ENCODE assay signal across 8 mouse cellular contexts in the genomic region with DNA sequence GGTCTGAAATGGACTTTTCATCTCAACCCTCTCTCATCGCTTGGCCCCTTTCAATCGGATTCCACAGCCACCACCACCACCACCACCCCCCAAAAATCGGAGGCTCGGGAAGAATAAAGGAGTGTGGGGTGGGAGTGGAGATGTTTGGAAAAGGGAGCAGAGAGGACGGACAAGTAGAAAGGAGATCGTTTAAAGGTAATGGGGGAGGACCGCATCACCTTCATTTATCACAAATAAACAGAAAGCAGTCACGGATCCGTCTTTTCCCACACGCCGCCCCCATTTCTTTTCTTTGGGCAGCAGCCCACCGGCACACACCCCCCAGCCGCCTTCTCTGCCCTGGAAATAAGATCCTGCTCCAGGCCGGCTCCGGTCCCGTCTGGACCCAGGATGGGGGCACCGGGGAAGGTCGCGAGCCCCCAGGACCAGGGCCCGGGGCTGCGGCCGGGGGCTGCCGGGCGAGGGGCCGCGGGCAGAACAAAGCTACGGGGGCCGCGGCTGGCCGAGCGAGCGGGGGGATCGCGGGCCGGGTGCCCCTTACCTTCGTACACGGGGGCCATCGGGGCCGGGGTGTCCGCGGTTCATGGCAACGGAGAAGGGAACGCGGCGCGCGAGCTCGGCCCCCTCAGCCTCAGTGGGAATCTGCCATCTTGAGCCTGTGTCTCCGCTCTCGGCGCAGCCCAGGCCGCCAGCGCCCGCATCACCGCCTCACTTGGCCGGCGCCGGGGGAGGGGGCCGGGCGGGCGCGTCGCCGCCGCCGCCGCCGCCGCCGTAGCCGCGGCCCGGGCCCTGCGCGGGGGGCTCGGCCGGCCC. TPM values are rescaled to one million over a fixed set of nuclear protein-coding genes. Genes with fewer than 3 reads are reported as not detected.
DNase-seq lines count a peak whose midpoint lies in the region; ATAC-seq and TF ChIP-seq lines count a peak whose summit lies in the region.

Tbxas1 (plus strand) TSS at position 147 of the 813 bp plus-strand sequence.

- peak within 1 kb of the TSS; percentile 94 for H3K27ac ChIP-seq in embryonic facial prominence, embryonic 12.5 days
- H3K27ac ChIP-seq in kidney, embryonic 16.5 days (ENCODE audit: low read length) = peak within 1 kb of the TSS; percentile 91
- peak within 1 kb of the TSS; percentile 94 for H3K27ac ChIP-seq in liver, embryonic 14.5 days
- H3K27ac ChIP-seq in neural tube, embryonic 11.5 days (ENCODE audit: low read depth, low read length) = peak within 1 kb of the TSS; percentile 92

- WGBS in embryonic facial prominence, embryonic 12.5 days = 1% methylated on average over 62 of the region's 77 CpGs
- under 1% methylated on average over 57 of the region's 77 CpGs for WGBS in kidney, embryonic 16.5 days
- WGBS in liver, embryonic 14.5 days (ENCODE audit: insufficient replicate concordance) = under 1% methylated on average over 74 of the region's 77 CpGs
- 2% methylated on average over 44 of the region's 77 CpGs for WGBS in neural tube, embryonic 11.5 days

- H3K9me3 ChIP-seq in embryonic facial prominence, embryonic 12.5 days = no peaks in the 10 kb centered on the region
- H3K9me3 ChIP-seq in kidney, embryonic 16.5 days (ENCODE audit: low read length) = no peaks in the 10 kb centered on the region
- H3K9me3 ChIP-seq in liver, embryonic 14.5 days (ENCODE audit: control insufficient read depth, low read length) = no peaks in the 10 kb centered on the region
- H3K9me3 ChIP-seq in neural tube, embryonic 11.5 days (ENCODE audit: control insufficient read depth, low read length) = no peaks in the 10 kb centered on the region

- peak within 1 kb of the TSS; percentile 99 for H3K4me3 ChIP-seq in embryonic facial prominence, embryonic 12.5 days
- H3K4me3 ChIP-seq in kidney, embryonic 16.5 days (ENCODE audit: low read length) = peak within 1 kb of the TSS; percentile 98
- peak within 1 kb of the TSS; percentile 86 to 94 for H3K4me3 ChIP-seq in liver, embryonic 14.5 days (ENCODE audit: insufficient read depth in 1 of 2, low read depth in 2 of 2, low read length in 2 of 2)
- peak within 1 kb of the TSS; percentile 100 for H3K4me3 ChIP-seq in neural tube, embryonic 11.5 days (ENCODE audit: low read depth, low read length)

- peaks cover 27% of the 10 kb centered on the region for H3K4me1 ChIP-seq in embryonic facial prominence, embryonic 12.5 days
- H3K4me1 ChIP-seq in kidney, embryonic 16.5 days (ENCODE audit: insufficient read depth, low read length) = peaks cover 29% of the 10 kb centered on the region
- H3K4me1 ChIP-seq in liver, embryonic 14.5 days (replicated peaks; ENCODE audit: control insufficient read depth in 2 of 2, insufficient read depth in 2 of 2, low read length in 1 of 2) = peaks cover 33 to 35% of the 10 kb centered on the region in 2 experiments
- peaks cover 28% of the 10 kb centered on the region for H3K4me1 ChIP-seq in neural tube, embryonic 11.5 days (ENCODE audit: control insufficient read depth, insufficient read depth, low read length)

- no peaks in the 10 kb centered on the region for H3K27me3 ChIP-seq in embryonic facial prominence, embryonic 12.5 days
- no peaks in the 10 kb centered on the region for H3K27me3 ChIP-seq in kidney, embryonic 16.5 days (ENCODE audit: insufficient read depth, low read length)
- no peaks in the 10 kb centered on the region; the same call in 1 of the 2 replicates for H3K27me3 ChIP-seq in liver, embryonic 14.5 days (ENCODE audit: control insufficient read depth, insufficient read depth, low read length)
- no peaks in the 10 kb centered on the region for H3K27me3 ChIP-seq in neural tube, embryonic 11.5 days (ENCODE audit: control insufficient read depth, insufficient read depth, low read length)

- peak within 1 kb of the TSS; percentile 98 for H3K9ac ChIP-seq in embryonic facial prominence, embryonic 12.5 days
- peak within 1 kb of the TSS; percentile 99 for H3K9ac ChIP-seq in kidney, embryonic 16.5 days (replicated peaks; ENCODE audit: low read length)
- peak within 1 kb of the TSS; percentile 100 for H3K9ac ChIP-seq in liver, embryonic 14.5 days (replicated peaks)
- peak within 1 kb of the TSS; percentile 100 for H3K9ac ChIP-seq in neural tube, embryonic 11.5 days (ENCODE audit: low read length)

- no peak for TF ChIP-seq EP300 in liver, embryonic 14.5 days (IDR thresholded peaks at IDR 0.05; ENCODE audit: low read depth)

- DNase-seq in A20 (ENCODE audit: low read depth, low spot score) = peak; percentile 51
- peak; percentile 67 for DNase-seq in adrenal gland, postnatal 10 days
- DNase-seq in heart, adult 9 months (ENCODE audit: low spot score in 2 of 2) = peak; percentile 31 to 49
- no peak for DNase-seq in liver, embryonic 14.5 days (ENCODE audit: low read depth in 3 of 3, low spot score in 3 of 3)
- DNase-seq in neural tube, embryonic 11.5 days (ENCODE audit: low spot score) = peak; percentile 61
- DNase-seq in testis, postnatal 10 days (ENCODE audit: low spot score) = peak; percentile 68

- H3K4me2 ChIP-seq in embryonic facial prominence, embryonic 12.5 days (replicated peaks) = peak within 1 kb of the TSS; percentile 59
- H3K4me2 ChIP-seq in kidney, embryonic 16.5 days (replicated peaks; ENCODE audit: low read depth, low read length) = peak within 1 kb of the TSS; percentile 69
- peak within 1 kb of the TSS; percentile 90 for H3K4me2 ChIP-seq in liver, embryonic 14.5 days (ENCODE audit: low read depth)
- H3K4me2 ChIP-seq in neural tube, embryonic 11.5 days (ENCODE audit: low read depth) = peak within 1 kb of the TSS; percentile 69

- no peaks in the 10 kb centered on the region for H3K36me3 ChIP-seq in embryonic facial prominence, embryonic 12.5 days
- no peaks in the 10 kb centered on the region for H3K36me3 ChIP-seq in kidney, embryonic 16.5 days (ENCODE audit: insufficient read depth, low read length)
- H3K36me3 ChIP-seq in liver, embryonic 14.5 days (replicated peaks; ENCODE audit: control insufficient read depth, insufficient read depth, low read depth) = peaks cover 24% of the 10 kb centered on the region
- H3K36me3 ChIP-seq in neural tube, embryonic 11.5 days (ENCODE audit: control insufficient read depth, insufficient read depth, low read length) = no peaks in the 10 kb centered on the region

- ATAC-seq in embryonic facial prominence, embryonic 12.5 days (ENCODE audit: insufficient number of reproducible peaks, insufficient read depth, low FRiP score, low TSS enrichment) = no peak; the same call in 1 of the 2 replicates
- ATAC-seq in kidney, embryonic 16.5 days (ENCODE audit: low FRiP score, low TSS enrichment) = peak; percentile 75
- ATAC-seq in liver, embryonic 14.5 days (ENCODE audit: insufficient read depth) = peak; percentile 1; the same call in 1 of the 2 replicates
- ATAC-seq in neural tube, embryonic 11.5 days (ENCODE audit: insufficient read depth, low FRiP score, low TSS enrichment) = peak; percentile 59

- TF ChIP-seq CTCF in liver, embryonic 14.5 days (IDR thresholded peaks at IDR 0.05; ENCODE audit: low read depth) = no peak

RNA-seq across cellular contexts. Expression of gene Tbxas1, which starts in this region (rescaled TPM):
- 1 to 10 TPM; 3.1 to 3.7 TPM for total RNA-seq in adrenal gland, postnatal 10 days (2021)
- 1.4 and 2.2 TPM in 2 replicates for polyA plus RNA-seq in embryonic facial prominence, embryonic 12.5 days (2016; fragmentation: Nextera tagmentation; extraction: Ambion mirVana)
- 8.4 and 9.2 TPM in 2 replicates for polyA plus RNA-seq in kidney, embryonic 16.5 days (2015; fragmentation: Nextera tagmentation; extraction: Ambion mirVana)
- polyA plus RNA-seq in liver, embryonic 14.5 days (2012; rRNA removed) = 4.5 and 5.1 TPM in 2 replicates
- 6.3 and 8.4 TPM in 2 replicates for polyA plus RNA-seq in liver, embryonic 14.5 days (2014; fragmentation: Nextera tagmentation; extraction: Ambion mirVana)
- 1.5 and 2.8 TPM in 2 replicates for polyA plus RNA-seq in neural tube, embryonic 11.5 days (2014; fragmentation: Nextera tagmentation; extraction: Ambion mirVana)

Comparison
In these comparisons a context has a peak if more than half of its experiments do, and no peak if none do; other contexts are left out.
1. DNase-seq: peak in A20 (single experiment), adrenal gland, postnatal 10 days (single experiment), heart, adult 9 months (2 of 2), neural tube, embryonic 11.5 days (single experiment) and testis, postnatal 10 days (single experiment); none in liver, embryonic 14.5 days (0 of 3).
2. Peak in every context shown above with its lines, with median percentiles within 50 percentile points of each other: H3K27ac ChIP-seq, H3K4me2 ChIP-seq, H3K4me3 ChIP-seq and H3K9ac ChIP-seq.